Mouse (Mus musculus): Measurements from ENCODE around the gene Inip. TPM values are rescaled to one million over a fixed set of nuclear protein-coding genes. Genes with fewer than 3 reads are reported as not detected.

Gene Inip
- polyA plus RNA-seq, 1 experiment from 2014 or later = 43.6 TPM

DNA sequence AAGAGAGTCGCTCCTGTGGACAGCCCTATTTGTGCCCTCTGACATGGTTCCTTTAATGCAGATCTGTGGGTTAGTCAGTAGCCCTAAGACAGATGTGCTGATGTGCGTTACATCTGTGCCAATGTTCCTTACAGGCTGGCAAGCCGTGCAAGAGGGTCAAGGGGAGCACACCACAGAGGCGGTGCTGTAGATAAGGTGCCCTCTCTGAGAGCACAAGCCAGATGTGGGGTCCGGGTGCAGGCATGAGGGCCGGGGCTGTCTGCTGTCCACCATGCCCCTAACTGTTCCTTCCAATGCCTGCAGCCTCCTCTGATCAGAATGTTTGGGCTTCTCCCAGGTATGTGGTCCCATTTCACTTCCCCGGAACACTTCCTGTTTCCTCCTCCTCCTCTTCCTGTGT is 36.4 kb downstream of the Inip start:
- Histone ChIP-seq H3K4me1 (peaks cover 13% of the 10 kb centered on the region), H3K4me2 (no peak overlapping the region), H3K36me3 (peaks cover 2% of the 10 kb centered on the region), H3K4me3 (no peak overlapping the region), H3K9ac (no peak overlapping the region), H3K9me3 (no peaks in the 10 kb centered on the region), H3K27ac (no peak overlapping the region), H3K27me3 (no peaks in the 10 kb centered on the region)
- no peak for ATAC-seq (ENCODE audit: insufficient number of reproducible peaks, low FRiP score, low TSS enrichment, low read depth)
- 65% methylated on average over 7 of the region's 7 CpGs for WGBS

DNA sequence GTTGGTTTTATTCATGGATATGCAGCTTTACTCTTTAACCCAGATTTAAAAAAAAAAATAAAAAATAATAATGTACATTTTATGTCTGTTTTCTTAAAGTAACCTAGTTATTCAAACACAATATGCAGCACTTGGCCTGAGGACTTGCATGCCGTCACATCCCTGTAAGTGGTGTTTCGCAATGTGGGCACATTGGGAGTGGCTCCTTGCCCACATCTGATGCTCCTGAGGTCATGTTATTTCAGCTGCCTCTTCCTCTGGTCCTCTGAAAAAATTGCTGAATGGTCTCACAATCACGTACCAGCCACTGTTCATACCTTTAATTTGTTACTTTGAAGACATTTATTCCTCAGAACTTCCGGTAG is 40.0 kb downstream of the Inip start:
- Histone ChIP-seq H3K9ac (no peak overlapping the region), H3K36me3 (no peaks in the 10 kb centered on the region), H3K27ac (no peak overlapping the region), H3K27me3 (no peaks in the 10 kb centered on the region), H3K9me3 (no peaks in the 10 kb centered on the region), H3K4me1 (peaks cover 13% of the 10 kb centered on the region), H3K4me2 (no peak overlapping the region), H3K4me3 (no peak overlapping the region)
- no peak for ATAC-seq (ENCODE audit: insufficient number of reproducible peaks, low FRiP score, low TSS enrichment, low read depth)
- WGBS = 71% methylated on average over 4 of the region's 4 CpGs

DNA sequence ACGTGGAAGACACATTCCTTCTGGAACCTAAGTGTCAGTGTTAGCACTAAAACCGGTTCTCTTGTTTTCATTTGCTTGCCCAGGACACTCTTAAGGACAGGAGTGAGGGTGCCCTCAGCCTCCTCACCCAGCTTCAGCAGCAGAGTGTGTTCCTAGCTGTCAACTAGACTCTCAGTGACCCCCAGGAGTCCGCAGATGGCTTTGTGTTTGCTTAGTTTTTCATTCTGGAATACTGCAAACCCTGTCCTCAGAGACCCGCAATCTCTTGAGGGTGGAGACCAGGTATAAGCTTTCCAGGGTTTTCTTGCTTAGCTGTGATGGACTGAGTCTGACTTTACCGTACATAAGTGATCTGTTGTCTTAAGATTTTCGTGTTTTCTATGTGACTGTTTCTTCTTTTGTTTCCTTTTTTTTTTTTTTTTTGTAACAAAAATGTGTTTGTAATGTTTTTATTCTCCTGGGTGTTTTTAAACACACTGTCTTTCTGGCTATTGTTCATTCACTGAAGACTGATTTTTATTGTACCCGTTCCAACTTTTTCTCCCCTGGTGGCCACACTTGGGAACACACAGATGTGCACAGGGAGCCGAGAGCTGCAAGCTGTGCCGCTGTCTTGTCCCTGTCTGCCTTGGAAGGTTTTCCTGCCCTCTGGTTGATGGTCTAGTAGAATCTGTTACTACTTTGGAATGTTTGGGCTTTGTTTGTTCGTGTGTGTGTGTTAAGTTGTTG is 40.6 kb downstream of the Inip start:
- no peaks in the 10 kb centered on the region for H3K27me3 ChIP-seq
- no peaks in the 10 kb centered on the region for H3K9me3 ChIP-seq
- peaks cover 12% of the 10 kb centered on the region for H3K4me1 ChIP-seq
- no peak overlapping the region for H3K4me3 ChIP-seq
- WGBS = 50% methylated on average over 10 of the region's 10 CpGs
- no peaks in the 10 kb centered on the region for H3K36me3 ChIP-seq
- ATAC-seq (ENCODE audit: insufficient number of reproducible peaks, low FRiP score, low TSS enrichment, low read depth) = no peak
- H3K4me2 ChIP-seq = no peak overlapping the region
- H3K27ac ChIP-seq = no peak overlapping the region
- no peak overlapping the region for H3K9ac ChIP-seq

DNA sequence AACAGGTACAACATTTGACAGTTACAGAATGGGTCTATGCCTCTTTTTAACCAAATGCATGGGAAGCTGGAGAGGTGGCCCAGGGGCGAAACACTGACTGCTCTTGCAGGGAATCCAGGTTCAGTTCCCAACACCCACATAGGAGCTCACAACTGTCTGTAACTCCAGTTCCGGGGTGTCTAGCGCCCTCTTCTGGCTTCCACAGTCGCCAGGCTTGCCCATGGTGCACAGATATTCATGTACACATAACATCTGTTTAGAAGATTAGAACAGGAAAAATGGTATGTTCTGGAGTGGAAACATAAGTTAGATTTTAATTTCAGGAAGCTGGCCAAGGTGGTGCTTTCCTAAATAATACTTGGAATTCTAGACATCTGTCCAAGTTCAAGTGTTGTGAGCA is 41.4 kb downstream of the Inip start:
- 74% methylated on average over 4 of the region's 4 CpGs for WGBS
- Histone ChIP-seq H3K36me3 (no peaks in the 10 kb centered on the region), H3K9ac (no peak overlapping the region), H3K27ac (no peak overlapping the region), H3K4me2 (no peak overlapping the region), H3K4me1 (peaks cover 5% of the 10 kb centered on the region), H3K9me3 (no peaks in the 10 kb centered on the region), H3K4me3 (no peak overlapping the region), H3K27me3 (no peaks in the 10 kb centered on the region)
- no peak for ATAC-seq (ENCODE audit: insufficient number of reproducible peaks, low FRiP score, low TSS enrichment, low read depth)

DNA sequence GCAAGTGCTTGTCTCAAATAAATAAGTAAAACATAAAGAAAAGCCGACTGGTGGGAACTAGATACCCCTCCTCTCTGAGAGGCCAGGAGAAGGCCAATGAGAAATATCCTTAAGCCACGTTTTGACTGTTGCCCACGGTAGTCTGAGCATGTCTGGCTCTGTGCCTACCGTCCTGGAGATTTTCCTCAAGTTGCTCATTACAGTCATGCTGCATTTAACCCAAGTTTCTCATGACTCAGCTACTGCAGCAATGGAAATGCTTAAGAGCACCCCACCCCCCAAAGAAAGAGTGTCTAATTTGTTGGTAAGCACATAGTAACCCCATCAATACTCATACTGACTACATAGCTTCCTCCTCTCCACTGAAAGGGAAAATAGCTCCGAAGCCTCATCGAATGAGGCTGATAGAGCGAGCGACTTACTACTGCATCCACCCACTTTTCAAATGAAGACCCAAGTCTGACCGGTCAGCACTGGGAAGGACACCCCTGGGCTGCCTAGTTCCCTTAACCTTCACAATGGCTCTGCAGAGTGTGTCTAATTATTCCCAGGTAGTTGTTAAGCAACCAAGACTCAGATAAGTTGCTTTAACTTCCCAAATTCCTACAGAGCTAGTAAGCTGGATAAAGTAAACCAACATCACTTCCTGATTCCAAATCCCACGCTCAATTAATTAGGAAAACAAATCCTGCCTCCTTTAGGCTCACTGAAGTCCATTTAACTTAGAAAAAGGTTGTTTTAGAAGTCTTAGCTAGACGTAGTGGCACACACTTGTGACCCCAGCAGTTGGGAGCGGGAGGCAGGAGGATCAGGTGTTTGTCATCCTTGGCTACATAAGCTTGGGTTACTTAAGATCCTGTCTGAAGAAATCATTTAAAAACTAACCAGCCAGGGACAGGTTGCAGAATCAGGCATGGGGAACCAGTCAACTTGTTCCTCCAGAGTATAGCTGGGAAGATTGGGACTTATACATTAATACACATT is 43.6 kb downstream of the Inip start:
- H3K9me3 ChIP-seq = no peaks in the 10 kb centered on the region
- H3K4me2 ChIP-seq = no peak overlapping the region
- peaks cover 4% of the 10 kb centered on the region for H3K4me1 ChIP-seq
- 0 out of 2 replicates have a peak, but pooled peaks cover 2% of the 10 kb centered on the region for H3K36me3 ChIP-seq
- H3K9ac ChIP-seq = no peak overlapping the region
- H3K27ac ChIP-seq = no peak overlapping the region
- H3K4me3 ChIP-seq = no peak overlapping the region
- ATAC-seq (ENCODE audit: insufficient number of reproducible peaks, low FRiP score, low TSS enrichment, low read depth) = no peak
- no peaks in the 10 kb centered on the region for H3K27me3 ChIP-seq
- 66% methylated on average over 12 of the region's 12 CpGs for WGBS

DNA sequence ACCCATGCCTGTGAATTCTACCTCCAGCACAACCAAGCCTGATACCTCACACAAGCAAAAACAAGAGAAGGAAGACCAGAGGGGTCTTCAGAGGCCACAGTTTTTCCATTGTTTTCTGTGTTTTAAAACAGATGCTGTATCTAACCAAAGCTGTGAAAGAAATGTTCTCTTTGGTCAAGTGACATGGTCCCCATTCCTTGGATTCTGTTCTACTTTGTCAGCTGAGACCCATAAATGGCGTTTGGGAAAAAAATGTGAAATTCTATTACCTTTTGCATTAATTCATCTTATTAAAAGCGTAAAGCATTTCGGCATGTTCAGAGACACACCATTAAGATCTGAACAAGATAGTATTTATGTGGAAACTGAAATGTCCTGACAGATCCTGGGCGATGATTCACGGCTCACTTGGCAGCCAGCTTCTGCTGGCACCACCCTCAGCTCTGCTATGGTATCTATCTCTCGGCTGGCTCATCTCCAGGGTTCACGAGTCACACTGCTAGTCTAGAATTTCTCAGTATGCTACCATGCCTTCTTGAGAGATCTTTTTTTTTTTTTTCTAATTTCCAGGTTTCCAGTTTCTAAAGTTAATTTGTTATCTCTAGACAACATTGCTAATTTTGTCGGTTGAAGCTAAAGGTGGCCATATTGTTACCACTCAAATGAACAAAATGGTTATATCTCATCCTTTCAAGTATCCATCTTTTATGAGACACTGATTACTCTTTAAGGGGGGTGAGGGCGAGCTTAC is 44.9 kb downstream of the Inip start:
- H3K9ac ChIP-seq = no peak overlapping the region
- ATAC-seq (ENCODE audit: insufficient number of reproducible peaks, low FRiP score, low TSS enrichment, low read depth) = no peak
- H3K4me1 ChIP-seq = peaks cover 4% of the 10 kb centered on the region
- H3K36me3 ChIP-seq = peaks cover 4% of the 10 kb centered on the region; the same call in 1 of the 2 replicates
- H3K4me3 ChIP-seq = no peak overlapping the region
- no peaks in the 10 kb centered on the region for H3K27me3 ChIP-seq
- no peak overlapping the region for H3K27ac ChIP-seq
- no peak overlapping the region for H3K4me2 ChIP-seq
- 63% methylated on average over 9 of the region's 9 CpGs for WGBS
- no peaks in the 10 kb centered on the region for H3K9me3 ChIP-seq

DNA sequence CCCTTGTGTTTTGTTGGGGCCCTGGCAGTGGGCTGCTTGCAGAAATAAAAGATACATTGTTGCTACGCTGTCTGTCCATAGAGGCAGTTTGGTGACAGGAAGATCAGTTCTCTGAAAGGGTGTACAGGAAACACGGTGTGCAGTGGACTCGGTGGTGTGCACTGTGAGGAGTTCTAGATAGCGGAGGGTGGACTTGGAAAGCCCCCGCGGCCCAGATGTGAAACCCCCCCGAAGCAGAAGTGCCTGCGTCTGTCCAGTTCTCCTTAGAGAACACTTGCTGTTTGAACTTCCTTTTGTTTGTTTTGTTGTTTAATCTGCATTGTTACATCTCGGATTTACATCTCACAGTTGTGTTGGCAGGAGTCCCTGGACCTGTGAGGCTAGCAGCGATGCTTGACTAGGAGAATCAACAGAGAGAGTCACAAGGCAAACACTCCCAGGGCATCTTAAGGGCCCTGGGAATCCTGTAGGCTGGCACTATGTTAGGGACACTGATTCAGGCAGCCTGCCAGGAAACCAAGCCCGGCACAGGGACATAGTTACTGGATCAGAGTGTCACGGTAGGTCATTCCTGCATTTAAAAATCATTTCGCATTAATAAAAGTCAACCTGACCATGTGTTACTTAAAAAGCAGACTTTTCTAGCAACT is 47.8 kb downstream of the Inip start:
- H3K9ac ChIP-seq = no peak overlapping the region
- H3K36me3 ChIP-seq = peaks cover 4% of the 10 kb centered on the region; the same call in 1 of the 2 replicates
- H3K4me1 ChIP-seq = no peaks in the 10 kb centered on the region; the same call in 1 of the 2 replicates
- H3K4me3 ChIP-seq = no peak overlapping the region
- no peak overlapping the region for H3K27ac ChIP-seq
- H3K27me3 ChIP-seq = no peaks in the 10 kb centered on the region
- H3K4me2 ChIP-seq = no peak overlapping the region
- H3K9me3 ChIP-seq = no peaks in the 10 kb centered on the region
- no peak for ATAC-seq (ENCODE audit: insufficient number of reproducible peaks, low FRiP score, low TSS enrichment, low read depth)
- 85% methylated on average over 13 of the region's 13 CpGs for WGBS

DNA sequence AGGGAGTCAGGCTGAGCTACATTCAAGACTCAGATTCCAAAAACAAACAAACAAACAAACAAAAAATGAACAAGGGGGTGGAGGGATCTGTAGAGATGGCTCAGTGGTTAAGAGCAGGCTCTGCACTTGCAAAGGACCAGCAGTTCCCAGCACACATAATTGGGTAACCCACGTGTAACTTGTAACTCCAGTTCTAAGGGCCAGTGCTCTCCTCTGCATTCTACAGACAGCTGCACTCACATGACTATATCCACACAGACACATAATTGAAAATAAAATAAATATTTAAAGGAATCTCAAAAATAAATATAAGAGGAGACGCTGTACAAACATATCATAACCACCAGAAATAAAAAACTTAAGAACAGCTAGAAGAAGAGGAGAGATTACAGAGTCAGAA is 61.5 kb downstream of the Inip start:
- Histone ChIP-seq H3K36me3 (no peaks in the 10 kb centered on the region), H3K9ac (no peak overlapping the region), H3K4me3 (no peak overlapping the region), H3K9me3 (no peaks in the 10 kb centered on the region), H3K4me1 (no peaks in the 10 kb centered on the region), H3K27ac (no peak overlapping the region), H3K27me3 (no peaks in the 10 kb centered on the region), H3K4me2 (no peak overlapping the region)
- WGBS = 76% methylated on average over 2 of the region's 2 CpGs
- no peak for ATAC-seq (ENCODE audit: insufficient number of reproducible peaks, low FRiP score, low TSS enrichment, low read depth)

DNA sequence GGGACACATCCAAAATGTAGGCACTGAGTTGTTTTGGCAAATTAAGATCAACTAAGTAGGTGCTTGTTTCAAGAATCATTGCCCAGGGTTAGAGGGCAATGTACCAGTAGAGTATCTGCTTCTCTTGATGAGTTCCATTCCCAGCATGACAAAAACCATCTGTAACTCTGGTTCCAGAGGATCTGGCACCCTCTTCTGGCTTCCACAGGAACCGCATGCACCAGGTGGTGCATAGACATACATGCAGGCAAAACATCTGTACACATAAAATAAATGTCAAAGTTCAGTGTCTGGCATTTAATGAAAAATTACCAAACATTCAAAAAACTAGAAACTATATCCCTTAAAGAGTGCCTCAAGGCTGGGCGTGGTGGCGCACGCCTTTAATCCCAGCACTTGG is 62.1 kb downstream of the Inip start:
- H3K27me3 ChIP-seq = no peaks in the 10 kb centered on the region
- no peak overlapping the region for H3K27ac ChIP-seq
- H3K9me3 ChIP-seq = no peaks in the 10 kb centered on the region
- H3K4me1 ChIP-seq = no peaks in the 10 kb centered on the region
- H3K4me3 ChIP-seq = no peak overlapping the region
- no peak overlapping the region for H3K4me2 ChIP-seq
- WGBS = 96% methylated on average over 4 of the region's 4 CpGs
- no peak overlapping the region for H3K9ac ChIP-seq
- no peak for ATAC-seq (ENCODE audit: insufficient number of reproducible peaks, low FRiP score, low TSS enrichment, low read depth)
- no peaks in the 10 kb centered on the region for H3K36me3 ChIP-seq

DNA sequence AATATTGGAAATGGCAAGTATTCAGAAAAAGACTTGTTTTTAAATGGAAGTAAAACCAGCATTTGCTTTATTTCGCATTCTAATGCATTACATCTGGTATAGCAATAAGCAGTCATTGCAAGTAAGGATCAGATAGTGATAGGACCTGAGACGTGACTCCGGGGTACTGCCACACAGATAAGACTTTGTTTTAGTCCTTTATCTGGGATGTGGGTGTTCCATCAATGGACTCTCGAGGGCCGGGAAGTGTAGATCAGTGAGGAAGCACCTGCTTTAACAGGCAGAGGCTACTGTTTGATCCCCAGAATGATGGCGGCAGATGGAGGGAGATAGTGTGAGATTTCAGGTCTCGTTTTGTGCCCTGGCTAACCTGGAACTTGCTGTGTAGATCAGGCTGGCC is 69.8 kb downstream of the Inip start:
- 92% methylated on average over 7 of the region's 7 CpGs for WGBS

DNA sequence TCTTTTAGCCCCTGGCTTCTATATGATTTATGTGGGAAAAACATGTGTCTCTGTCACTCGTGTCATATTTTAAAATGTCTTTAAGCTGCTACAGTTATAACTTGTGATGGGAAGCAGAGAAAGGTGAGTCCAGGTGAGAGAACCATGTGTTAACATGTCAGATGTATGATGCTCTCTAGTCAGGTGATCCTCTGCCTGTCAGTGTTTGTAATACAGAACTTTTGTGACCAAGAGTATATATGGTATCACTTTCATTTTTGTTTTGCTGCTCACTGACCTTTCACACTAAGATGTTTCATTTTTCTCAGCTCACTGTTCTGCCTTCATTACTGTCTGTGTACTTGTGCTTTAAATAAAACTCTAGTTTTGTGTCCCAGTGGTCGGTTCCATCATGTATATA is 72.5 kb downstream of the Inip start:
- Histone ChIP-seq H3K27ac (no peak overlapping the region), H3K36me3 (no peaks in the 10 kb centered on the region), H3K9me3 (no peaks in the 10 kb centered on the region), H3K9ac (no peak overlapping the region), H3K4me1 (no peaks in the 10 kb centered on the region), H3K27me3 (no peaks in the 10 kb centered on the region), H3K4me3 (no peak overlapping the region), H3K4me2 (no peak overlapping the region)
- WGBS = 68% methylated on average over 2 of the region's 2 CpGs
- no peak for ATAC-seq (ENCODE audit: insufficient number of reproducible peaks, low FRiP score, low TSS enrichment, low read depth)

More for the DNA sequence above, 69.8 kb downstream of the Inip start:
- no peaks in the 10 kb centered on the region for H3K9me3 ChIP-seq
- no peak overlapping the region for H3K4me3 ChIP-seq
- no peaks in the 10 kb centered on the region for H3K27me3 ChIP-seq
- H3K9ac ChIP-seq = no peak overlapping the region
- H3K4me2 ChIP-seq = no peak overlapping the region
- no peak overlapping the region for H3K27ac ChIP-seq
- ATAC-seq (ENCODE audit: insufficient number of reproducible peaks, low FRiP score, low TSS enrichment, low read depth) = no peak
- H3K36me3 ChIP-seq = no peaks in the 10 kb centered on the region
- no peaks in the 10 kb centered on the region for H3K4me1 ChIP-seq

Measured in limb, embryonic 15.5 days (tissue).